Comparison of ENCODE assay signal across 9 mouse cellular contexts in the genomic region with DNA sequence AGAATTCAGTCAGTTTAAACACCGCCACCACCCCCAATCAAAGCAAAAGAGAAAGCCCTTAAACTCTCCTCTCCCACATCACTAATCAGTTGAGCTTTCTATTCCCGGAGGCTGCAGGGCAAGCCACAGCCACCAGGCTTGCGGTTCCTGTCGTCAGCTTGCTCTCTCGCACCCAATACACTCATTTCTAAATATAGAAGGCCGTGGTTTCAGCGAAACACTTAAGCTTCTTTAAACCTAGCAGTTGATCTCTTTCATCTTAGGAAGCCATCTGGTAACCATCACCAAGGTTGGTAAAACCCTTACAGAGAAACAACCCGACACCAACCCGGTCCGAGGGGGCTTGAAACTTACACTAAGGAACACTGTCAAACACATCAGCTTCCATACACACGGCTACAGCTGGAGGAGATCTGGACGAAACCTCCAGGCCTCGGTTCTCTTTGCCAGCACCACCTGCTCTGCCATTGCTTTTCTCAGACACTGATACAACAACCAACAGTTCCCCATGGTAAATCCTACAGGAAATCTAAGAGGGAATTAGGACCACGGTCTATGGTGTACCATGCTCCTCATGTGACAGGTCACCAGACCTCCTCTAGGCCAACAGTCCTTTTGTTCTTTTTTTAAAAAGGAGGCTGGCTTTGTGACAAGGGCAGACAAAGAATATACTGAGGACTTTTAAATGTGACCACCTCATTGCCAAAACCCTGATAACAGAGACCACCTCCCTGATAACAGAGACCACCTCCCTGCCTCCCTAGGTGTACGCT. TPM values are rescaled to one million over a fixed set of nuclear protein-coding genes. Genes with fewer than 3 reads are reported as not detected.
DNase-seq lines count a peak whose midpoint lies in the region; ATAC-seq lines count a peak whose summit lies in the region.
"Had no signal": no experiment of that assay in that cellular context is flagged by ENCODE, and none has a peak within 500 bp of the region (broad histone marks: within the 10 kb centered on the region; RNA-seq: fewer than 3 reads in every experiment).

No protein-coding gene starts in this region.

- H3K4me2 ChIP-seq in forebrain, embryonic 14.5 days (ENCODE audit: low read length): no peak overlapping the region
- H3K4me2 ChIP-seq: forebrain, embryonic 13.5 days had no signal

- 88% methylated on average over 15 of the region's 15 CpGs for WGBS in forebrain, embryonic 14.5 days

- intact Hi-C loops in heart, postnatal 36 days (cut with DNase I): no loop called here

- H3K27ac ChIP-seq in forebrain, embryonic 14.5 days (ENCODE audit: low read depth, low read length): no peak overlapping the region
- H3K27ac ChIP-seq: forebrain, embryonic 13.5 days had no signal

- H3K27me3 ChIP-seq in forebrain, embryonic 14.5 days (replicated peaks; ENCODE audit: control insufficient read depth, insufficient read depth, low read length): no peaks in the 10 kb centered on the region
- H3K27me3 ChIP-seq: forebrain, embryonic 13.5 days had no signal

- H3K36me3 ChIP-seq in forebrain, embryonic 14.5 days (ENCODE audit: control insufficient read depth, insufficient read depth, low read length): no peaks in the 10 kb centered on the region

- no peak for ATAC-seq in forebrain, embryonic 14.5 days
- ATAC-seq: forebrain, embryonic 13.5 days had no signal

- H3K9ac ChIP-seq in forebrain, embryonic 14.5 days (ENCODE audit: low read length): no peak overlapping the region
- H3K9ac ChIP-seq: forebrain, embryonic 13.5 days had no signal

- no peak overlapping the region for H3K4me3 ChIP-seq in forebrain, embryonic 14.5 days (ENCODE audit: low read depth, low read length)
- H3K4me3 ChIP-seq: forebrain, embryonic 13.5 days had no signal

- DNase-seq in CD8-positive naive resting alpha-beta T cell, adult 2 months (ENCODE audit: low read depth in 2 of 2, low spot score in 2 of 2): peak; percentile 48 to 52
- peak; percentile 19 for DNase-seq in embryo, embryonic 11.5 days (ENCODE audit: low read depth, low spot score)
- DNase-seq in heart, postnatal 36 days: peak; percentile 12 to 26
- DNase-seq in retina, postnatal 1 day: peak; percentile 36
- DNase-seq in forebrain, embryonic 14.5 days (ENCODE audit: low spot score): no peak
- no peak for DNase-seq in lung, postnatal 10 days
- no peak for DNase-seq in neural tube, embryonic 10.5 days (ENCODE audit: extremely low spot score, low spot score)
- DNase-seq in right cerebral cortex, postnatal 4 days: no peak

- no peaks in the 10 kb centered on the region for H3K4me1 ChIP-seq in forebrain, embryonic 14.5 days (ENCODE audit: control insufficient read depth, insufficient read depth, low read length)
- H3K4me1 ChIP-seq: forebrain, embryonic 13.5 days had no signal

- H3K9me3 ChIP-seq in forebrain, embryonic 14.5 days (replicated peaks; ENCODE audit: control insufficient read depth, low read length): no peaks in the 10 kb centered on the region
- H3K9me3 ChIP-seq: forebrain, embryonic 13.5 days had no signal

RNA-seq across cellular contexts. Expression of a gene that starts 46.1 kb away (rescaled TPM):
- 10 to 100 TPM; 15.4 to 16.7 TPM for total RNA-seq in heart, postnatal 36 days (2021)
- 13.7 and 14.2 TPM in 2 replicates for polyA plus RNA-seq in forebrain, embryonic 14.5 days (2014; fragmentation: Nextera tagmentation; extraction: Ambion mirVana)

Comparison
In these comparisons a context has a peak if more than half of its experiments do, and no peak if none do; other contexts are left out.
1. DNase-seq: peak in CD8-positive naive resting alpha-beta T cell, adult 2 months (2 of 2), embryo, embryonic 11.5 days (single experiment), heart, postnatal 36 days (2 of 2) and retina, postnatal 1 day (single experiment); none in forebrain, embryonic 14.5 days (single experiment), lung, postnatal 10 days (single experiment), neural tube, embryonic 10.5 days (single experiment) and right cerebral cortex, postnatal 4 days (single experiment).